Mouse (Mus musculus) stomach, embryonic 15.5 days (tissue): ENCODE results near the gene Mettl7a2. TPM values are rescaled to one million over a fixed set of nuclear protein-coding genes. Genes with fewer than 3 reads are reported as not detected.
"Not testable (repeated sequence)": the region's sequence is repeated elsewhere in the genome, so short reads cannot be mapped to it uniquely, and the experiment has no call there.

Source experiments
- ATAC-seq: fragments of 200-750 bp; cut with Nextera tagmentation; 2 replicates; pipeline ENCODE4 v1.8.0; 2017; ENCODE audit warnings: low read depth, moderate number of reproducible peaks, moderate TSS enrichment; ENCODE audit not compliant: insufficient read depth, low FRiP score
- H3K27ac ChIP-seq: fragments of 300-500 bp; sonication (generic); 2 replicates; pipeline ENCODE4 v1.5.1; 2015; ENCODE audit warnings: mild to moderate bottlenecking, inconsistent platforms
- H3K27me3 ChIP-seq: fragments of 300-500 bp; sonication (generic); replicated peaks from 2 replicates; pipeline ENCODE4 v1.6.1; 2015; ENCODE audit warnings: inconsistent platforms
- H3K36me3 ChIP-seq: fragments of 300-500 bp; sonication (generic); 2 replicates; pipeline ENCODE4 v1.6.1; 2015; ENCODE audit warnings: inconsistent platforms
- H3K4me1 ChIP-seq: fragments of 300-500 bp; sonication (generic); 2 replicates; pipeline ENCODE4 v1.6.1; 2015; ENCODE audit warnings: inconsistent platforms
- H3K4me2 ChIP-seq: fragments of 300-500 bp; sonication (generic); 2 replicates; pipeline ENCODE4 v1.6.1; 2015; ENCODE audit warnings: mild to moderate bottlenecking, inconsistent platforms
- H3K4me3 ChIP-seq: fragments of 300-500 bp; sonication (generic); replicated peaks from 2 replicates; pipeline ENCODE4 v1.5.1; 2015; ENCODE audit warnings: inconsistent platforms
- H3K9ac ChIP-seq: fragments of 300-500 bp; sonication (generic); 2 replicates; pipeline ENCODE4 v1.6.1; 2015; ENCODE audit warnings: inconsistent platforms
- H3K9me3 ChIP-seq: fragments of 300-500 bp; sonication (generic); 2 replicates; pipeline ENCODE4 v1.6.1; 2016; ENCODE audit warnings: inconsistent platforms
- WGBS: fragments of 180-500 bp; shearing (Covaris S2); methylation state at CpG from one replicate; pipeline ENCODE4 v1.1.7; 2015; 5-methylcytosine and 5-hydroxymethylcytosine counted together
- polyA plus RNA-seq: library from polyadenylated mRNA; unstranded; fragments of >200 nt; fragmentation: Nextera tagmentation; extraction: Ambion mirVana; gene quantifications from 2 replicates; pipeline ENCODE4 v1.2.1, GENCODE M21; 2015

The Mettl7a2 gene
- polyA plus RNA-seq, 1 experiment from 2014 or later: not detected

GRCm38 (mm10) chr15:100321134-100321533 lies 31.9 kb upstream of the Mettl7a2 start:
- Histone ChIP-seq H3K9me3 (no peaks in the 10 kb centered on the region), H3K36me3 (no peaks in the 10 kb centered on the region), H3K4me1 (no peaks in the 10 kb centered on the region), H3K4me3 (no peak overlapping the region), H3K4me2 (no peak overlapping the region), H3K27ac (no peak overlapping the region), H3K27me3 (no peaks in the 10 kb centered on the region), H3K9ac (no peak overlapping the region)
- no peak for ATAC-seq
- WGBS: 50% methylated on average over 5 of the region's 5 CpGs

- no peak overlapping the region for H3K27ac ChIP-seq
- no peak overlapping the region for H3K4me3 ChIP-seq
- ATAC-seq: no peak
- no peak overlapping the region for H3K9ac ChIP-seq
- 72% methylated on average over 12 of the region's 12 CpGs for WGBS
- H3K9me3 ChIP-seq: no peaks in the 10 kb centered on the region
- H3K27me3 ChIP-seq: no peaks in the 10 kb centered on the region
- H3K4me2 ChIP-seq: no peak overlapping the region
- no peaks in the 10 kb centered on the region for H3K36me3 ChIP-seq
- H3K4me1 ChIP-seq: no peaks in the 10 kb centered on the region
Observed at GRCm38 (mm10) chr15:100324021-100324591, 28.9 kb upstream of the Mettl7a2 start.

- H3K27me3 ChIP-seq: no peaks in the 10 kb centered on the region
- H3K27ac ChIP-seq: no peak overlapping the region; the same call in 1 of the 2 replicates
- 82% methylated on average over 3 of the region's 3 CpGs for WGBS
- no peak overlapping the region for H3K4me3 ChIP-seq
- no peak overlapping the region for H3K9ac ChIP-seq
- H3K4me2 ChIP-seq: no peak overlapping the region
- no peaks in the 10 kb centered on the region for H3K4me1 ChIP-seq
- ATAC-seq: no peak
- H3K9me3 ChIP-seq: no peaks in the 10 kb centered on the region
- no peaks in the 10 kb centered on the region for H3K36me3 ChIP-seq
Observed at GRCm38 (mm10) chr15:100325235-100325634, 27.8 kb upstream of the Mettl7a2 start.

- ATAC-seq, H3K27me3 ChIP-seq: not testable (repeated sequence)
- WGBS: 71% methylated on average over 4 of the region's 4 CpGs
Observed at GRCm38 (mm10) chr15:100328089-100328488, 24.9 kb upstream of the Mettl7a2 start.

GRCm38 (mm10) chr15:100329336-100329735 lies 23.7 kb upstream of the Mettl7a2 start:
- WGBS: 62% methylated on average over 10 of the region's 10 CpGs
- not testable (repeated sequence) for H3K36me3 ChIP-seq, ATAC-seq

More at GRCm38 (mm10) chr15:100328089-100328488, 24.9 kb upstream of the Mettl7a2 start:
- not testable (repeated sequence) for H3K27ac ChIP-seq, H3K9ac ChIP-seq, H3K4me1 ChIP-seq, H3K9me3 ChIP-seq, H3K4me3 ChIP-seq, H3K4me2 ChIP-seq, H3K36me3 ChIP-seq

GRCm38 (mm10) chr15:100330739-100331138 lies 22.3 kb upstream of the Mettl7a2 start:
- no peaks in the 10 kb centered on the region for H3K36me3 ChIP-seq

More at GRCm38 (mm10) chr15:100329336-100329735, 23.7 kb upstream of the Mettl7a2 start:
- H3K4me1 ChIP-seq, H3K27ac ChIP-seq, H3K4me3 ChIP-seq, H3K9ac ChIP-seq, H3K27me3 ChIP-seq, H3K4me2 ChIP-seq, H3K9me3 ChIP-seq: not testable (repeated sequence)

GRCm38 (mm10) chr15:100332077-100332961 lies 20.7 kb upstream of the Mettl7a2 start:
- H3K9me3 ChIP-seq, H3K9ac ChIP-seq, H3K27ac ChIP-seq, H3K4me2 ChIP-seq, H3K4me3 ChIP-seq, H3K27me3 ChIP-seq, H3K36me3 ChIP-seq, H3K4me1 ChIP-seq, ATAC-seq: not testable (repeated sequence)
- WGBS: 54% methylated on average over 3 of the region's 10 CpGs

More at GRCm38 (mm10) chr15:100330739-100331138, 22.3 kb upstream of the Mettl7a2 start:
- H3K4me3 ChIP-seq: no peak overlapping the region
- ATAC-seq: no peak
- no peaks in the 10 kb centered on the region for H3K27me3 ChIP-seq
- no peak overlapping the region for H3K4me2 ChIP-seq
- 72% methylated on average over 7 of the region's 7 CpGs for WGBS
- no peak overlapping the region for H3K9ac ChIP-seq
- H3K4me1 ChIP-seq: no peaks in the 10 kb centered on the region
- no peak overlapping the region for H3K27ac ChIP-seq
- H3K9me3 ChIP-seq: no peaks in the 10 kb centered on the region

- no peak within 1 kb of the TSS for H3K27ac ChIP-seq
- H3K27me3 ChIP-seq: no peaks in the 10 kb centered on the region
- H3K9ac ChIP-seq: no peak within 1 kb of the TSS
- no peak within 1 kb of the TSS for H3K4me3 ChIP-seq
- H3K9me3 ChIP-seq: no peaks in the 10 kb centered on the region
- H3K4me1 ChIP-seq: no peaks in the 10 kb centered on the region
- H3K4me2 ChIP-seq: no peak within 1 kb of the TSS
- WGBS: 77% methylated on average over 10 of the region's 10 CpGs
- no peak for ATAC-seq
- H3K36me3 ChIP-seq: no peaks in the 10 kb centered on the region
Observed at GRCm38 (mm10) chr15:100334629-100335028, 18.4 kb upstream of the Mettl7a2 start, which contains the start of gene Mettl7a3. Mettl7a3 (plus strand) TSS chr15:100334929.

GRCm38 (mm10) chr15:100337328-100337727 lies 15.7 kb upstream of the Mettl7a2 start:
- H3K27ac ChIP-seq, H3K4me1 ChIP-seq, H3K9me3 ChIP-seq, H3K4me3 ChIP-seq, ATAC-seq, H3K9ac ChIP-seq, H3K27me3 ChIP-seq, H3K36me3 ChIP-seq, H3K4me2 ChIP-seq: not testable (repeated sequence)

- not testable (repeated sequence) for H3K36me3 ChIP-seq, H3K27me3 ChIP-seq, H3K9ac ChIP-seq, ATAC-seq, H3K4me1 ChIP-seq, H3K27ac ChIP-seq, H3K4me3 ChIP-seq, H3K9me3 ChIP-seq, H3K4me2 ChIP-seq
- WGBS: 30% methylated on average over 10 of the region's 10 CpGs
Observed at GRCm38 (mm10) chr15:100337847-100338246, 15.2 kb upstream of the Mettl7a2 start.

- not testable (repeated sequence) for H3K4me3 ChIP-seq, H3K9me3 ChIP-seq, H3K4me1 ChIP-seq, H3K9ac ChIP-seq, H3K36me3 ChIP-seq, H3K27me3 ChIP-seq, H3K4me2 ChIP-seq, H3K27ac ChIP-seq, ATAC-seq
- WGBS: 31% methylated on average over 4 of the region's 5 CpGs
Observed at GRCm38 (mm10) chr15:100341314-100341980, 11.6 kb upstream of the Mettl7a2 start.

- no peak overlapping the region for H3K4me2 ChIP-seq
- no peaks in the 10 kb centered on the region; the same call in 1 of the 2 replicates for H3K4me1 ChIP-seq
- H3K4me3 ChIP-seq: no peak overlapping the region
- ATAC-seq: no peak
- no peaks in the 10 kb centered on the region for H3K27me3 ChIP-seq
- no peaks in the 10 kb centered on the region for H3K9me3 ChIP-seq
- H3K36me3 ChIP-seq: no peaks in the 10 kb centered on the region
- H3K27ac ChIP-seq: no peak overlapping the region
- no peak overlapping the region for H3K9ac ChIP-seq
Observed at GRCm38 (mm10) chr15:100345484-100345883, 7.5 kb upstream of the Mettl7a2 start.
